In genomic region chr15:12479326-12479725, GRCm38 (mm10) we compare ENCODE assay signal across 8 mouse cellular contexts.
DNase-seq lines count a peak whose midpoint lies in the region; ATAC-seq and TF ChIP-seq lines count a peak whose summit lies in the region.

No protein-coding gene starts in this region.

- no peaks in the 10 kb centered on the region for H3K36me3 ChIP-seq in embryonic facial prominence, embryonic 11.5 days (replicated peaks; ENCODE audit: control insufficient read depth, insufficient read depth, low read depth, low read length)
- H3K36me3 ChIP-seq in embryonic facial prominence, embryonic 10.5 days (replicated peaks): no peaks in the 10 kb centered on the region
- no peaks in the 10 kb centered on the region for H3K36me3 ChIP-seq in midbrain, embryonic 16.5 days (ENCODE audit: control insufficient read depth, insufficient read depth, low read length)
- no peaks in the 10 kb centered on the region for H3K36me3 ChIP-seq in midbrain, embryonic 14.5 days (ENCODE audit: control insufficient read depth, insufficient read depth, low read length)
- no peaks in the 10 kb centered on the region for H3K36me3 ChIP-seq in forebrain, postnatal 0 days (ENCODE audit: insufficient read depth)

- H3K4me2 ChIP-seq in embryonic facial prominence, embryonic 11.5 days (ENCODE audit: low read depth, low read length): no peak overlapping the region
- no peak overlapping the region for H3K4me2 ChIP-seq in midbrain, embryonic 16.5 days (ENCODE audit: low read length)
- no peak overlapping the region for H3K4me2 ChIP-seq in midbrain, embryonic 14.5 days (ENCODE audit: low read length)
- no peak overlapping the region for H3K4me2 ChIP-seq in forebrain, postnatal 0 days (ENCODE audit: low read depth)

- 64% methylated on average over 5 of the region's 5 CpGs for WGBS in embryonic facial prominence, embryonic 11.5 days
- WGBS in embryonic facial prominence, embryonic 10.5 days: 68% methylated on average over 5 of the region's 5 CpGs
- 70% methylated on average over 5 of the region's 5 CpGs for WGBS in midbrain, embryonic 16.5 days
- WGBS in midbrain, embryonic 14.5 days: 67% methylated on average over 5 of the region's 5 CpGs
- WGBS in forebrain, postnatal 0 days: 70% methylated on average over 5 of the region's 5 CpGs

- H3K27ac ChIP-seq in embryonic facial prominence, embryonic 11.5 days (replicated peaks; ENCODE audit: low read depth, low read length): no peak overlapping the region
- no peak overlapping the region; the same call in 1 of the 2 replicates for H3K27ac ChIP-seq in embryonic facial prominence, embryonic 10.5 days (replicated peaks)
- H3K27ac ChIP-seq in midbrain, embryonic 16.5 days (ENCODE audit: low read length): no peak overlapping the region
- H3K27ac ChIP-seq in midbrain, embryonic 14.5 days (replicated peaks; ENCODE audit: low read depth, low read length): no peak overlapping the region
- no peak overlapping the region for H3K27ac ChIP-seq in forebrain, postnatal 0 days (ENCODE audit: low read depth, low read length)

- intact Hi-C loops in left cerebral cortex, postnatal 4 days (cut with DNase I): no loop called here

- no peaks in the 10 kb centered on the region for H3K4me1 ChIP-seq in embryonic facial prominence, embryonic 11.5 days (ENCODE audit: control insufficient read depth, insufficient read depth, low read length)
- peaks cover 16% of the 10 kb centered on the region for H3K4me1 ChIP-seq in embryonic facial prominence, embryonic 10.5 days
- peaks cover 7% of the 10 kb centered on the region for H3K4me1 ChIP-seq in midbrain, embryonic 16.5 days (ENCODE audit: control insufficient read depth, insufficient read depth, low read length)
- H3K4me1 ChIP-seq in midbrain, embryonic 14.5 days (ENCODE audit: control insufficient read depth, insufficient read depth, low read length): peaks cover 10% of the 10 kb centered on the region; the same call in 1 of the 2 replicates
- H3K4me1 ChIP-seq in forebrain, postnatal 0 days (ENCODE audit: insufficient read depth): peaks cover 5% of the 10 kb centered on the region; the same call in 1 of the 2 replicates

- no peak overlapping the region for H3K9ac ChIP-seq in embryonic facial prominence, embryonic 11.5 days (replicated peaks; ENCODE audit: low read length)
- no peak overlapping the region for H3K9ac ChIP-seq in midbrain, embryonic 16.5 days (ENCODE audit: low read depth, low read length)
- H3K9ac ChIP-seq in midbrain, embryonic 14.5 days (replicated peaks; ENCODE audit: low read length): no peak overlapping the region
- H3K9ac ChIP-seq in forebrain, postnatal 0 days: no peak overlapping the region

- H3K4me3 ChIP-seq in embryonic facial prominence, embryonic 11.5 days (ENCODE audit: low read depth, low read length): no peak overlapping the region
- H3K4me3 ChIP-seq in embryonic facial prominence, embryonic 10.5 days: no peak overlapping the region
- H3K4me3 ChIP-seq in midbrain, embryonic 16.5 days (ENCODE audit: low read depth, low read length): no peak overlapping the region
- H3K4me3 ChIP-seq in midbrain, embryonic 14.5 days (replicated peaks; ENCODE audit: low read depth, low read length): no peak overlapping the region
- H3K4me3 ChIP-seq in forebrain, postnatal 0 days (ENCODE audit: low read depth, low read length): no peak overlapping the region

- H3K27me3 ChIP-seq in embryonic facial prominence, embryonic 11.5 days (ENCODE audit: control insufficient read depth, insufficient read depth, low read length): no peaks in the 10 kb centered on the region
- no peaks in the 10 kb centered on the region for H3K27me3 ChIP-seq in embryonic facial prominence, embryonic 10.5 days (replicated peaks; ENCODE audit: low read depth, poor library complexity, severe bottlenecking)
- H3K27me3 ChIP-seq in midbrain, embryonic 16.5 days (ENCODE audit: control insufficient read depth, insufficient read depth, low read depth, low read length): no peaks in the 10 kb centered on the region
- H3K27me3 ChIP-seq in midbrain, embryonic 14.5 days (ENCODE audit: control insufficient read depth, insufficient read depth, low read length): no peaks in the 10 kb centered on the region
- no peaks in the 10 kb centered on the region for H3K27me3 ChIP-seq in forebrain, postnatal 0 days (ENCODE audit: insufficient read depth, low read length)

- DNase-seq in embryonic facial prominence, embryonic 11.5 days (ENCODE audit: low spot score): peak; percentile 35
- DNase-seq in embryonic facial prominence, embryonic 10.5 days (ENCODE audit: low spot score): no peak
- DNase-seq in midbrain, embryonic 14.5 days: no peak
- DNase-seq in forebrain, postnatal 0 days: no peak
- DNase-seq in lung, postnatal 36 days: peak; percentile 63
- DNase-seq in left cerebral cortex, postnatal 4 days: no peak
- no peak for DNase-seq in layer of hippocampus, postnatal 25 days (ENCODE audit: extremely low spot score in 1 of 2, low spot score in 1 of 2)

- TF ChIP-seq CTCF in forebrain, postnatal 0 days (IDR thresholded peaks at IDR 0.05; ENCODE audit: low read depth): no peak

- H3K9me3 ChIP-seq in embryonic facial prominence, embryonic 11.5 days (replicated peaks; ENCODE audit: control insufficient read depth, low read length): no peaks in the 10 kb centered on the region
- no peaks in the 10 kb centered on the region for H3K9me3 ChIP-seq in embryonic facial prominence, embryonic 10.5 days
- no peaks in the 10 kb centered on the region for H3K9me3 ChIP-seq in midbrain, embryonic 16.5 days (replicated peaks; ENCODE audit: control insufficient read depth, low read length, poor library complexity, severe bottlenecking)
- no peaks in the 10 kb centered on the region for H3K9me3 ChIP-seq in midbrain, embryonic 14.5 days (ENCODE audit: control insufficient read depth, low read length)
- no peaks in the 10 kb centered on the region for H3K9me3 ChIP-seq in forebrain, postnatal 0 days (ENCODE audit: low read length)

- ATAC-seq in embryonic facial prominence, embryonic 11.5 days (replicated peaks; ENCODE audit: insufficient number of reproducible peaks, low FRiP score, low TSS enrichment, low read depth): no peak
- 0 out of 2 replicates have a peak, but pooled peaks have one; percentile 11 for ATAC-seq in midbrain, embryonic 16.5 days
- no peak for ATAC-seq in midbrain, embryonic 14.5 days (ENCODE audit: low FRiP score, low TSS enrichment)
- peak; percentile 67 for ATAC-seq in forebrain, postnatal 0 days

Comparison
In these comparisons a context has a peak if more than half of its experiments do, and no peak if none do; other contexts are left out.
1. ATAC-seq: peak in midbrain, embryonic 16.5 days (single experiment) and forebrain, postnatal 0 days (single experiment); none in embryonic facial prominence, embryonic 11.5 days (single experiment) and midbrain, embryonic 14.5 days (single experiment).
2. DNase-seq: peak in embryonic facial prominence, embryonic 11.5 days (single experiment) and lung, postnatal 36 days (single experiment); none in embryonic facial prominence, embryonic 10.5 days (single experiment), midbrain, embryonic 14.5 days (single experiment), forebrain, postnatal 0 days (single experiment), left cerebral cortex, postnatal 4 days (single experiment) and layer of hippocampus, postnatal 25 days (0 of 2).